Mouse (Mus musculus) bone marrow, adult 2 months (tissue): Measurements from ENCODE around the gene Bin2. TPM values are rescaled to one million over a fixed set of nuclear protein-coding genes. Genes with fewer than 3 reads are reported as not detected.

Source experiments
- H3K27ac ChIP-seq: fragments of 200-500 bp; 2 replicates; pipeline ENCODE4 v1.5.1; 2012; ENCODE audit warnings: low read depth, mild to moderate bottlenecking, control low read depth, inconsistent platforms, low read length; ENCODE audit not compliant: control insufficient read depth, poor library complexity, insufficient read depth
- H3K4me1 ChIP-seq: fragments of 200-500 bp; 2 replicates; pipeline ENCODE4 v1.6.1; 2011; ENCODE audit warnings: low read length; ENCODE audit not compliant: control insufficient read depth, insufficient read depth
- H3K4me3 ChIP-seq: fragments of 200-500 bp; replicated peaks from 2 replicates; pipeline ENCODE3; 2011; ENCODE audit warnings: mild to moderate bottlenecking, low read depth, low read length, control low read depth; ENCODE audit not compliant: control insufficient read depth
- CTCF ChIP-seq: fragments of 200-500 bp; IDR thresholded peaks from 2 replicates; pipeline ENCODE4 v1.5.1; 2011; ENCODE audit warnings: low read length, control low read depth; ENCODE audit not compliant: control insufficient read depth, insufficient read depth
- POLR2A ChIP-seq: fragments of 200-500 bp; IDR thresholded peaks from 2 replicates; pipeline ENCODE4 v1.6.1; 2011; ENCODE audit warnings: low read depth, mild to moderate bottlenecking, control low read depth, low read length, borderline replicate concordance; ENCODE audit not compliant: control insufficient read depth
- WGBS: fragments of 180-500 bp; shearing (Covaris S2); methylation state at CpG from one replicate; pipeline ENCODE4 v1.1.7; 2018; 5-methylcytosine and 5-hydroxymethylcytosine counted together
- polyA plus RNA-seq: library from polyadenylated mRNA; stranded (reverse); fragments of >200 nt; gene quantifications from 2 replicates; pipeline ENCODE4 v1.2.4, GENCODE M21; 2011; ENCODE audit warnings: low replicate concordance; ENCODE audit not compliant: missing spikeins, insufficient read depth, insufficient read length

The Bin2 gene
- polyA plus RNA-seq, 1 experiment = 139 TPM

- peak within 1 kb of the TSS; percentile 24 for H3K4me3 ChIP-seq
- peak within 1 kb of the TSS; percentile 22 for H3K27ac ChIP-seq
- 39% methylated on average over 8 of the region's 8 CpGs for WGBS
- peaks cover 3% of the 10 kb centered on the region; the same call in 1 of the 2 replicates for H3K4me1 ChIP-seq
- TF ChIP-seq POLR2A = no peak
- no peak for TF ChIP-seq CTCF
Observed at GRCm38 (mm10) chr15:100687430-100687971, 18.1 kb upstream of the Bin2 start, which contains the start of gene Cela1. TSS of gene Cela1 (minus strand) at chr15:100687921.

GRCm38 (mm10) chr15:100686989-100687388 is 17.6 kb upstream of the Bin2 start:
- WGBS = under 1% methylated on average over 12 of the region's 12 CpGs
- H3K27ac ChIP-seq = peak overlapping the region; percentile 22
- H3K4me1 ChIP-seq = peaks cover 3% of the 10 kb centered on the region; the same call in 1 of the 2 replicates
- TF ChIP-seq CTCF (no peak), POLR2A (peak; percentile 50; the same call in 1 of the 2 replicates)
- peak overlapping the region; percentile 24 for H3K4me3 ChIP-seq

GRCm38 (mm10) chr15:100686434-100686833 is 17.1 kb upstream of the Bin2 start:
- Histone ChIP-seq H3K4me3 (peak overlapping the region; percentile 54), H3K4me1 (peaks cover 3% of the 10 kb centered on the region; the same call in 1 of the 2 replicates), H3K27ac (peak overlapping the region; percentile 61)
- no peak for TF ChIP-seq POLR2A
- no peak for TF ChIP-seq CTCF
- 72% methylated on average over 5 of the region's 6 CpGs for WGBS

GRCm38 (mm10) chr15:100685849-100686248 is 16.5 kb upstream of the Bin2 start:
- H3K4me1 ChIP-seq = peaks cover 3% of the 10 kb centered on the region; the same call in 1 of the 2 replicates
- WGBS = 67% methylated on average over 8 of the region's 8 CpGs
- H3K27ac ChIP-seq = peak overlapping the region; percentile 61; the same call in 1 of the 2 replicates
- TF ChIP-seq POLR2A = no peak
- no peak for TF ChIP-seq CTCF
- H3K4me3 ChIP-seq = peak overlapping the region; percentile 54

GRCm38 (mm10) chr15:100685255-100685654 is 15.9 kb upstream of the Bin2 start:
- Histone ChIP-seq H3K4me1 (peaks cover 3% of the 10 kb centered on the region; the same call in 1 of the 2 replicates), H3K4me3 (peak overlapping the region; percentile 16), H3K27ac (peak overlapping the region; percentile 40; the same call in 1 of the 2 replicates)
- TF ChIP-seq CTCF (no peak), POLR2A (no peak)
- WGBS = 58% methylated on average over 13 of the region's 13 CpGs

GRCm38 (mm10) chr15:100684450-100684849 is 15.1 kb upstream of the Bin2 start:
- peaks cover 3% of the 10 kb centered on the region; the same call in 1 of the 2 replicates for H3K4me1 ChIP-seq
- no peak overlapping the region for H3K27ac ChIP-seq

GRCm38 (mm10) chr15:100683041-100683440 is 13.7 kb upstream of the Bin2 start:
- WGBS = 39% methylated on average over 2 of the region's 2 CpGs
- no peak overlapping the region for H3K27ac ChIP-seq
- peaks cover 3% of the 10 kb centered on the region; the same call in 1 of the 2 replicates for H3K4me1 ChIP-seq
- TF ChIP-seq CTCF (peak; percentile 73), POLR2A (no peak)
- H3K4me3 ChIP-seq = no peak overlapping the region

More at GRCm38 (mm10) chr15:100684450-100684849, 15.1 kb upstream of the Bin2 start:
- no peak overlapping the region for H3K4me3 ChIP-seq
- WGBS = 67% methylated on average over 10 of the region's 10 CpGs
- TF ChIP-seq CTCF (no peak), POLR2A (no peak)

- WGBS = 74% methylated on average over 7 of the region's 7 CpGs
- H3K27ac ChIP-seq = no peak overlapping the region
- H3K4me3 ChIP-seq = no peak overlapping the region
- H3K4me1 ChIP-seq = peaks cover 2% of the 10 kb centered on the region; the same call in 1 of the 2 replicates
- TF ChIP-seq CTCF (no peak), POLR2A (no peak)
Observed at GRCm38 (mm10) chr15:100681770-100682169, 12.4 kb upstream of the Bin2 start.
